Mouse (Mus musculus): ENCODE data around the gene Padi6.

Padi6 gene

GRCm38 (mm10) chr4:140742543-140742942, at the start of gene Padi6:
Gene Padi6 (minus strand): TSS chr4:140742643.
- no peak for DNase-seq (ENCODE audit: low spot score in 2 of 2)

- DNase-seq (ENCODE audit: low spot score in 2 of 2) = no peak
These were observed 48.6 kb upstream of the Padi6 start for GRCm38 (mm10) chr4:140791071-140791470.

GRCm38 (mm10) chr4:140789983-140790382, 47.5 kb upstream of the Padi6 start:
- DNase-seq (ENCODE audit: low spot score in 2 of 2) = peak in 1 of 2 experiments; percentile 20

- peak; percentile 55 to 63 for DNase-seq (ENCODE audit: low spot score in 2 of 2)
These were observed 46.5 kb upstream of the Padi6 start for GRCm38 (mm10) chr4:140788983-140789382.

GRCm38 (mm10) chr4:140788264-140788663, 45.8 kb upstream of the Padi6 start:
- DNase-seq (ENCODE audit: low spot score in 2 of 2) = no peak

GRCm38 (mm10) chr4:140787414-140787813, 45.0 kb upstream of the Padi6 start:
- DNase-seq (ENCODE audit: low spot score in 2 of 2) = peak in 1 of 2 experiments; percentile 62

- DNase-seq (ENCODE audit: low spot score in 2 of 2) = no peak
These were observed 42.8 kb upstream of the Padi6 start for GRCm38 (mm10) chr4:140785217-140785616.

- DNase-seq (ENCODE audit: low spot score in 2 of 2) = no peak
These were observed 42.0 kb upstream of the Padi6 start for GRCm38 (mm10) chr4:140784292-140784945.

GRCm38 (mm10) chr4:140782821-140783220, 40.4 kb upstream of the Padi6 start:
- no peak for DNase-seq (ENCODE audit: low spot score in 2 of 2)

- no peak for DNase-seq (ENCODE audit: low spot score in 2 of 2)
These were observed 38.1 kb upstream of the Padi6 start for GRCm38 (mm10) chr4:140780507-140780906.

GRCm38 (mm10) chr4:140779803-140780397, 37.5 kb upstream of the Padi6 start:
- DNase-seq (ENCODE audit: low spot score in 2 of 2) = peak in 1 of 2 experiments; percentile 29

GRCm38 (mm10) chr4:140776623-140777022, 34.2 kb upstream of the Padi6 start:
- DNase-seq (ENCODE audit: low spot score in 2 of 2) = no peak

GRCm38 (mm10) chr4:140775876-140776275, 33.4 kb upstream of the Padi6 start:
- DNase-seq (ENCODE audit: low spot score in 2 of 2) = no peak

GRCm38 (mm10) chr4:140774893-140775292, 32.5 kb upstream of the Padi6 start:
- no peak for DNase-seq (ENCODE audit: low spot score in 2 of 2)

- no peak for DNase-seq (ENCODE audit: low spot score in 2 of 2)
These were observed 31.8 kb upstream of the Padi6 start, which contains the start of gene Padi4 for GRCm38 (mm10) chr4:140774025-140774800. Gene Padi4 (minus strand): TSS chr4:140774236.

GRCm38 (mm10) chr4:140771091-140771490, 28.6 kb upstream of the Padi6 start:
- DNase-seq (ENCODE audit: low spot score in 2 of 2) = peak in 1 of 2 experiments; percentile 36

GRCm38 (mm10) chr4:140770433-140770832, 28.0 kb upstream of the Padi6 start:
- peak in 1 of 2 experiments; percentile 59 for DNase-seq (ENCODE audit: low spot score in 2 of 2)

- no peak for DNase-seq (ENCODE audit: low spot score in 2 of 2)
These were observed 26.5 kb upstream of the Padi6 start for GRCm38 (mm10) chr4:140768973-140769372.

- DNase-seq (ENCODE audit: low spot score in 2 of 2) = no peak
These were observed 23.5 kb upstream of the Padi6 start for GRCm38 (mm10) chr4:140765936-140766335.

GRCm38 (mm10) chr4:140763158-140763557, 20.7 kb upstream of the Padi6 start:
- DNase-seq (ENCODE audit: low spot score in 2 of 2) = peak; percentile 47 to 61

GRCm38 (mm10) chr4:140761601-140762000, 19.2 kb upstream of the Padi6 start:
- no peak for DNase-seq (ENCODE audit: low spot score in 2 of 2)

GRCm38 (mm10) chr4:140755811-140756210, 13.4 kb upstream of the Padi6 start:
- no peak for DNase-seq (ENCODE audit: low spot score in 2 of 2)

- DNase-seq (ENCODE audit: low spot score in 2 of 2) = no peak
These were observed 10.9 kb upstream of the Padi6 start for GRCm38 (mm10) chr4:140753366-140753765.

All from urinary bladder, postnatal 36 days (tissue).